Mouse (Mus musculus) forebrain, postnatal 0 days (tissue): ENCODE results near the gene Il9. TPM values are rescaled to one million over a fixed set of nuclear protein-coding genes. Genes with fewer than 3 reads are reported as not detected.

ENCODE experiments used
- ATAC-seq: fragments of 200-750 bp; cut with Nextera tagmentation; 2 replicates; pipeline ENCODE4 v1.8.0; 2017; ENCODE audit warnings: mild to moderate bottlenecking, moderate library complexity
- DNase-seq: peaks from one replicate; pipeline ENCODE4 v3.0.0-alpha.2; 2015
- H3K27ac ChIP-seq: fragments of 300-500 bp; sonication (generic); 2 replicates; pipeline ENCODE4 v1.5.1; 2014; ENCODE audit warnings: low read depth, mild to moderate bottlenecking, antibody characterized with exemption, low read length, moderate library complexity, mixed read lengths
- H3K27me3 ChIP-seq: fragments of 300-500 bp; sonication (generic); 2 replicates; pipeline ENCODE4 v1.6.1; 2014; ENCODE audit warnings: mild to moderate bottlenecking, low read length, mixed read lengths; ENCODE audit not compliant: insufficient read depth
- H3K36me3 ChIP-seq: fragments of 300-500 bp; sonication (generic); 2 replicates; pipeline ENCODE4 v1.6.1; 2014; ENCODE audit warnings: mild to moderate bottlenecking, moderate library complexity; ENCODE audit not compliant: insufficient read depth
- H3K4me1 ChIP-seq: fragments of 300-500 bp; sonication (generic); 2 replicates; pipeline ENCODE4 v1.6.1; 2014; ENCODE audit warnings: antibody characterized with exemption; ENCODE audit not compliant: insufficient read depth
- H3K4me2 ChIP-seq: fragments of 300-500 bp; sonication (generic); 2 replicates; pipeline ENCODE4 v1.6.1; 2014; ENCODE audit warnings: low read depth, mild to moderate bottlenecking, moderate library complexity
- H3K4me3 ChIP-seq: fragments of 300-500 bp; sonication (generic); 2 replicates; pipeline ENCODE4 v1.5.1; 2014; ENCODE audit warnings: low read depth, low read length, mixed read lengths
- H3K9ac ChIP-seq: fragments of 300-500 bp; sonication (generic); 2 replicates; pipeline ENCODE4 v1.6.1; 2014; ENCODE audit warnings: mild to moderate bottlenecking
- H3K9me3 ChIP-seq: fragments of 300-500 bp; sonication (generic); 2 replicates; pipeline ENCODE4 v1.6.1; 2016; ENCODE audit warnings: low read length
- CTCF ChIP-seq: sonication (generic); IDR thresholded peaks from 2 replicates; pipeline ENCODE4 v1.5.1; 2016; ENCODE audit warnings: antibody characterized with exemption, control low read depth, low read depth
- WGBS: fragments of 180-500 bp; shearing (Covaris S2); extraction: QIAGEN DNeasy Blood & Tissue Kit; methylation state at CpG from one replicate; pipeline ENCODE4 v1.1.7; 2014; 5-methylcytosine and 5-hydroxymethylcytosine counted together
- polyA plus RNA-seq: library from polyadenylated mRNA; unstranded; fragments of >200 nt; fragmentation: Nextera tagmentation; extraction: Ambion mirVana; gene quantifications from 2 replicates; pipeline ENCODE4 v1.2.1, GENCODE M21; 2015
- total RNA-seq: library from RNA; depleted of rRNA; stranded (reverse); fragments of >200 nt; gene quantifications from 2 replicates; pipeline ENCODE4 v1.2.3, GENCODE M21; 2014

Il9 gene
- total and polyA plus RNA-seq, 2 experiments from 2014 or later: not detected

DNA sequence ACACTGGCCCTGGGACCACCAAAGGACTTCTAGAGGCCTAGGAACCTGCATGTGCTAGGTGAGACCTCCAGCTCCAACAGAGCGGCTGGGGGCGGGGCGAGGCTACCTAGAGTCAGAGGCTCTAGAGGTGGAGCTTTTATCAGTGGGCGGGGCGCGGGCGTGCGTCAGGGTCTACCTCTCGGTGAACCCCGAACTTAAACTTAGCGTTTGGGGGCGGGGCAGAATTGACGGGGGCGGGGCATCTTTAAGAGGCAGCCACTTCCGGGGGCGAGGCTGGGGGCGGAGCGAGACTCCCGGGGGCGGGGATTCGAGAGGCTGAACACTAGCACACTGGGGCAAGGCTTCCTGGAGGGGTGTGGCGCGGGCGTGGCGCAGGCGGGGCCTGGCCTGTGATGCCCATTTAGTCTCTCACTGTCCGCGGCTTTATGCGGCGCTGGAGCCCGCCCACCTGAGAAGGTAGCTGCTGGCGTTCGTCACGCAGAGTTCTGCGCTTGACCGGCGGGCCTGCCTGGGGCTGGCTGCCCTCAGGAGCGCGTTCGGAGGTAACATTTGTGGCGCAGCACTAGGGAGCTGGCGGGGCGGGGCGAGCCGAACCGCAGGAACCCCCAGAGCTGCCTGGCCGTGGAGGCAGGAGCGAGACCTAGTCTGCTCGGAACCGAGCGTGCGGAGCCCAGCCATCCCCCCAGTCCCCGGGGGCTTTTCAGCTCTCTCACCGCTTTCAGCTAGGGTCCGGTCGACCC, 40.2 kb upstream of the Il9 start, which contains the start of gene Fbxl21:
Fbxl21 (plus strand) TSS at position 392 of the 740 bp plus-strand sequence.
- WGBS: 2% methylated on average over 55 of the region's 56 CpGs
- peak within 1 kb of the TSS; percentile 46; the same call in 1 of the 2 replicates for H3K27ac ChIP-seq

DNA sequence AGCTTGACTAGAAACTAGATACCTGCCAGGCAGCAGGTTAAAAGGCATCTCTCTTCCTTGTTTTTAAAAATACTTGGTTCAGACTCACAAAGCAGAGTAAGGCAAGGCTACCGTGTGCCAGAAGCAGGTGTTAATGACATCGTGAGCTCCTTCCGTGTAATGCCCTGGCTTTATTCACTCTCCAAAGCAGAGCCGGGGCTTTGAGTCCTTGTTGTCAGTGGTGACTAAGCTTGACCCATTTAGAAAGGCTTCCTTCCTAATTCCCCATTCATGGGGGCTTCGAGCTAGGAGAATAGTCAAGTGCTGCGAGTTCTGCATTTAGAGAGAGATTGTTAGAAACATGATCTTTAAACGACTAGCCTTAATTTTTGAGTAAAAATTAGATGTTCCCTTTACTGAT, 34.8 kb upstream of the Il9 start:
- Histone ChIP-seq H3K36me3 (no peaks in the 10 kb centered on the region), H3K4me2 (no peak overlapping the region), H3K27me3 (no peaks in the 10 kb centered on the region), H3K9me3 (no peaks in the 10 kb centered on the region), H3K4me3 (no peak overlapping the region), H3K4me1 (no peaks in the 10 kb centered on the region; the same call in 1 of the 2 replicates), H3K9ac (no peak overlapping the region), H3K27ac (no peak overlapping the region)
- no peak for ATAC-seq
- 9% methylated on average over 7 of the region's 7 CpGs for WGBS
- TF ChIP-seq CTCF: no peak
- DNase-seq: no peak

More for the DNA sequence above, 40.2 kb upstream of the Il9 start, which contains the start of gene Fbxl21:
- Histone ChIP-seq H3K9me3 (no peaks in the 10 kb centered on the region), H3K36me3 (no peaks in the 10 kb centered on the region), H3K27me3 (no peaks in the 10 kb centered on the region), H3K4me3 (peak within 1 kb of the TSS; percentile 64), H3K4me1 (no peaks in the 10 kb centered on the region), H3K9ac (peak within 1 kb of the TSS; percentile 62), H3K4me2 (peak within 1 kb of the TSS; percentile 71)
- ATAC-seq: peak; percentile 98
- TF ChIP-seq CTCF: no peak
- DNase-seq: peak; percentile 83

DNA sequence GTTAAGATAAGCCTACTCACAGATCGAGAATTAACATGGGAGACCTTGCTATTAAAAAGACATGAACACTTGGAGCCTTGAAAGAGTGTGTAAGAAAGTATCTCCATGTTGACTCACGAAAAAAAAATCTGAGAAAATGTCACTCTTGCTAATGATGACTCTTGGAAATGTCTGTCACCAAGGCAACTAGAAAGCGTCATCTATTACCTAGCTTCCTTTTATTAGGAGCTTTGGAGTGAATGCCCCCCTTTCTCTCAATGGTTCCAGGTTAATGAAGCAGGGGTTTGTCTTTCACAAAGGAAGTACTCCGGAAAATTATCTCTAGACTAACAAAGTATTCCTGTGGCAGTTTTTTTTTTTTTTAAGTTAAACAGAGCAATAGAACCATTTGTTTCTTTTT, 34.3 kb upstream of the Il9 start:
- peak; percentile 48 for DNase-seq
- Histone ChIP-seq H3K9me3 (no peaks in the 10 kb centered on the region), H3K4me1 (no peaks in the 10 kb centered on the region; the same call in 1 of the 2 replicates), H3K4me2 (no peak overlapping the region), H3K4me3 (no peak overlapping the region), H3K9ac (no peak overlapping the region), H3K36me3 (no peaks in the 10 kb centered on the region), H3K27ac (no peak overlapping the region), H3K27me3 (no peaks in the 10 kb centered on the region)
- no peak for TF ChIP-seq CTCF
- peak; percentile 60; the same call in 1 of the 2 replicates for ATAC-seq
- 20% methylated on average over 4 of the region's 4 CpGs for WGBS

DNA sequence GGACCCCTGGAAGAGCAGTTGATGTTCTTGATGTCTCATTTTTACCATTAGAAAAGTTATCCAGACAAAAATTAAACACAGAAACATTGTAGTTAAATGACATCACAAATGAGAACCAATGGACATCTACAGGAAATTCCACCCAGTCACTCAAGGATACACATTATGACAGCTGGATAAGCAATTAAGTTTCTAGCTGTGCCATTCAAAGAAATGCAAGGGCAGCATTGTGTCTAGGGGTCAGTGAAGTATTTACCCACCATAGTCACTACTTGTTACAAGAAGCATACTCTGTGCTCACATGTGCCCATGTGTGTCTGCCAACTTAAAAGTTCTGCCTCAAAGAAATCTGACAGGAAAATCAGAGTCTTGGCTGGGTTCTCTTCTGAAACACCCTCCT, 31.5 kb upstream of the Il9 start:
- H3K9ac ChIP-seq: no peak overlapping the region
- H3K9me3 ChIP-seq: no peaks in the 10 kb centered on the region
- ATAC-seq: no peak
- no peak for TF ChIP-seq CTCF
- no peak for DNase-seq
- no peak overlapping the region for H3K4me2 ChIP-seq
- H3K4me3 ChIP-seq: no peak overlapping the region
- no peaks in the 10 kb centered on the region for H3K36me3 ChIP-seq
- H3K27ac ChIP-seq: no peak overlapping the region
- H3K4me1 ChIP-seq: no peaks in the 10 kb centered on the region; the same call in 1 of the 2 replicates
- H3K27me3 ChIP-seq: no peaks in the 10 kb centered on the region

DNA sequence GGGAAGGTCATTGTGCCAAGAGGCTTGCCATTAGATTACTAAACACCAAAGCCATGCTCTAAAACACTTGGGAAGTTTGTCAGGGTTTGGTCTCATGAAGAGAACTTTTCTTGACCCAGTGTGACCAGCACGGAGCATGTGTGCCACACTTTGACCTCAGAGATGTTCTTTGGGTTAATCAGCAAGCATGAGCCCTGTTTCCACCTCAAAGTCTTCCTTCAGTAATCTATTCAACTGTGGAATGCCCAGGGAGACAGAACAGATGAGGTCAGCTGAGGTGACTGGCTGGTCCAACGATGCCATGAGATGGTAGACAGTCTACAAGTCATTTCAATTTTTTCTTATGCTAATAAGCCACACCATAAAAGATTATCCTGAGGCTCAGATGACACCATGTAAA, 27.8 kb upstream of the Il9 start:
- no peak overlapping the region for H3K27ac ChIP-seq
- no peak for TF ChIP-seq CTCF

DNA sequence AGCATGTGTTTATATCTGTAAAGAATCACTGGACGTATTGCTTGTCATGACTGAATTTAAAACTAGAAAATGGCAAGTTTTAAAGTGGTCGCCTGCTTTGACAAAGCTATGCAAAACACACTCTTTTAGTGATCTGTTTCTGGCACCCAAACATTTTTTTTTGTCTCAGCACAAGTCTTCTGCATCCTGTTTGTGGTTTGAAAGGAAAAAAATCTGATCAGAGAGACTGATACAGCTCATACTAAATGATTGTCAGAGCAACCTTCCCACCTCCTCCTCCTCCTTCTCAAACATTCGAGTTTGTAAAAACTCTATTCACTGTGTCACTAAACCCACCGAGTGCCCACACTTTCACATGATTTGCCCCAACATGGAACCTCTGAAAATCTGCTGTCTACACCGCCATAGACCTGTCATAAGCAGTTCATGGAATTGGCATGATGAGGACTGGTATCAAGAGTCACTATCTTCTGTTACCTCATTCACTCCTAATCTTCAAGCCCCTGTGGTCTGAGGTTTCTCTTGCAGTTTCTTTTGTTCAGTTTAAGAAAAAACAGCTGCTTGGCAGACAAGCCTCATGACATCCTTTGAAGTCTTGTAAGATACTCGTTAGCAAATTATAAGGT, 24.9 kb upstream of the Il9 start:
- Histone ChIP-seq H3K4me1 (no peaks in the 10 kb centered on the region), H3K9ac (no peak overlapping the region), H3K36me3 (no peaks in the 10 kb centered on the region), H3K4me2 (no peak overlapping the region), H3K4me3 (no peak overlapping the region), H3K9me3 (no peaks in the 10 kb centered on the region), H3K27ac (no peak overlapping the region), H3K27me3 (no peaks in the 10 kb centered on the region)
- no peak for TF ChIP-seq CTCF
- ATAC-seq: no peak
- DNase-seq: no peak
- WGBS: 64% methylated on average over 6 of the region's 6 CpGs

More for the DNA sequence above, 27.8 kb upstream of the Il9 start:
- ATAC-seq (no peak), DNase-seq (no peak)
- Histone ChIP-seq H3K4me3 (no peak overlapping the region), H3K27me3 (no peaks in the 10 kb centered on the region), H3K9me3 (no peaks in the 10 kb centered on the region), H3K9ac (no peak overlapping the region), H3K4me1 (no peaks in the 10 kb centered on the region), H3K4me2 (no peak overlapping the region), H3K36me3 (no peaks in the 10 kb centered on the region)
- 76% methylated on average over 2 of the region's 2 CpGs for WGBS

DNA sequence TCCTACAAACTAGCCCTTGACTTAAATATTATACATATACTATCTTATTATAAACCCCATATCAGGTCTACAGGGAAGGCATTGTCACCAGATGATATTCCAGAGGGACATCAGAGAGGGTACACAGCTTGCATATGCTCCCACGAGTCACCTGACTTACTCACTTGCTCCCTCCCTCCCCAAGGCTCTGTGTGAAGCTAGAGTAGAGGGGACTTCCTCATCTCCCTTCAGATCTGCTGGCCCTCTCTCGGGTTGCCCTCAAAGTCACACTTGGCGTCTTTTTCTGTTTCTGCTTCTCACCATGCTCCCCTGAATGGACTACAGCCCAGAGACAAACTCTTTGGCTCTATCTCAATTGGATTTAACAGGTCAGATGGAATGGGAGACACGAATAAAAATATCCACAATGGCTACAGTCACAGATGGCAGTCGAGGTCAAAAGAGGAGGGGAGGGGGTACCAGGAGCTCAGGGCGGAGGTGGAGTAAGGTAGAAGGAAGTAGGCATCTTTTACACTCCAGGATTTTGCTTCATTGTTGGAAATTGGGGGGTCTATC, 19.9 kb upstream of the Il9 start:
- WGBS: 74% methylated on average over 6 of the region's 6 CpGs
- ATAC-seq: no peak

More for the DNA sequence above, 19.9 kb upstream of the Il9 start:
- no peak overlapping the region for H3K9ac ChIP-seq
- H3K4me2 ChIP-seq: no peak overlapping the region
- TF ChIP-seq CTCF: no peak
- H3K9me3 ChIP-seq: no peaks in the 10 kb centered on the region
- no peak overlapping the region for H3K4me3 ChIP-seq
- no peak for DNase-seq
- no peaks in the 10 kb centered on the region for H3K4me1 ChIP-seq
- H3K36me3 ChIP-seq: no peaks in the 10 kb centered on the region
- no peak overlapping the region for H3K27ac ChIP-seq
- no peaks in the 10 kb centered on the region for H3K27me3 ChIP-seq
